Mouse (Mus musculus): ENCODE results near the gene Fap. TPM values are rescaled to one million over a fixed set of nuclear protein-coding genes. Genes with fewer than 3 reads are reported as not detected.

Gene Fap
- 10 to 100 TPM in 1 of 2 experiments, 1 to 10 TPM in 1; 9.1 to 10.4 TPM for total RNA-seq (2021)

GRCm38 (mm10) chr2:62573753-62574159 is at the start of gene Fap:
Gene Fap, minus strand, starts transcription at chr2:62574075.
- intact Hi-C loops (cut with DNase I), result no loop called here
- peak; percentile 55 to 63 for DNase-seq

GRCm38 (mm10) chr2:62623024-62623441 is 49.2 kb upstream of the Fap start:
- no peak for DNase-seq

GRCm38 (mm10) chr2:62619679-62620078 is 45.8 kb upstream of the Fap start:
- intact Hi-C loops (cut with DNase I), result loop anchor here (10.0 kb wide), 1 partner anchor 975 kb away; no protein-coding TSS in a partner anchor
- DNase-seq, result no peak

More at GRCm38 (mm10) chr2:62623024-62623441, 49.2 kb upstream of the Fap start:
- intact Hi-C loops (cut with DNase I), result loop anchor here (10.0 kb wide), 1 partner anchor 978 kb away; no protein-coding TSS in a partner anchor

- DNase-seq, result no peak
- intact Hi-C loops (cut with DNase I), result no loop called here
Observed at GRCm38 (mm10) chr2:62618934-62619341, 45.1 kb upstream of the Fap start.

GRCm38 (mm10) chr2:62613133-62613532 is 39.3 kb upstream of the Fap start:
- no peak for DNase-seq
- intact Hi-C loops (cut with DNase I), result no loop called here

- intact Hi-C loops (cut with DNase I), result no loop called here
- no peak for DNase-seq
Observed at GRCm38 (mm10) chr2:62606205-62606604, 32.3 kb upstream of the Fap start.

- no peak for DNase-seq
- intact Hi-C loops (cut with DNase I), result no loop called here
Observed at GRCm38 (mm10) chr2:62603530-62603929, 29.7 kb upstream of the Fap start.

- peak; percentile 36 to 39 for DNase-seq
Observed at GRCm38 (mm10) chr2:62596586-62596985, 22.7 kb upstream of the Fap start.

GRCm38 (mm10) chr2:62594491-62594890 is 20.6 kb upstream of the Fap start:
- DNase-seq, result no peak
- intact Hi-C loops (cut with DNase I), result no loop called here

More at GRCm38 (mm10) chr2:62596586-62596985, 22.7 kb upstream of the Fap start:
- intact Hi-C loops (cut with DNase I), result no loop called here

GRCm38 (mm10) chr2:62591555-62591954 is 17.7 kb upstream of the Fap start:
- no peak for DNase-seq
- intact Hi-C loops (cut with DNase I), result no loop called here

- intact Hi-C loops (cut with DNase I), result no loop called here
Observed at GRCm38 (mm10) chr2:62589333-62589732, 15.5 kb upstream of the Fap start.

GRCm38 (mm10) chr2:62585769-62586168 is 11.9 kb upstream of the Fap start:
- intact Hi-C loops (cut with DNase I), result no loop called here
- DNase-seq, result no peak

More at GRCm38 (mm10) chr2:62589333-62589732, 15.5 kb upstream of the Fap start:
- no peak for DNase-seq

- DNase-seq, result peak in 1 of 2 experiments; percentile 16
- intact Hi-C loops (cut with DNase I), result no loop called here
Observed at GRCm38 (mm10) chr2:62574962-62575361, 1.1 kb upstream of the Fap start.

- DNase-seq, result no peak
- intact Hi-C loops (cut with DNase I), result no loop called here
Observed at GRCm38 (mm10) chr2:62574250-62574649, 375 bp upstream of the Fap start.

GRCm38 (mm10) chr2:62573099-62573752 is 649 bp downstream of the Fap start:
- intact Hi-C loops (cut with DNase I), result no loop called here
- DNase-seq, result peak; percentile 26 to 39

GRCm38 (mm10) chr2:62564687-62565086 is 9.2 kb downstream of the Fap start:
- no peak for DNase-seq
- intact Hi-C loops (cut with DNase I), result no loop called here

- DNase-seq, result no peak
Observed at GRCm38 (mm10) chr2:62562661-62563485, 11.0 kb downstream of the Fap start.

GRCm38 (mm10) chr2:62557417-62557816 is 16.5 kb downstream of the Fap start:
- intact Hi-C loops (cut with DNase I), result no loop called here
- no peak for DNase-seq

More at GRCm38 (mm10) chr2:62562661-62563485, 11.0 kb downstream of the Fap start:
- intact Hi-C loops (cut with DNase I), result no loop called here

- DNase-seq, result peak; percentile 31 to 40
- intact Hi-C loops (cut with DNase I), result no loop called here
Observed at GRCm38 (mm10) chr2:62556349-62556748, 17.5 kb downstream of the Fap start.

GRCm38 (mm10) chr2:62549659-62550058 is 24.2 kb downstream of the Fap start:
- peak in 1 of 2 experiments; percentile 10 for DNase-seq
- intact Hi-C loops (cut with DNase I), result loop anchor here (5.0 kb wide), 1 partner anchor 78 kb away; no protein-coding TSS in a partner anchor

- intact Hi-C loops (cut with DNase I), result loop anchor here (5.0 kb wide), 1 partner anchor 78 kb away; no protein-coding TSS in a partner anchor
- DNase-seq, result no peak
Observed at GRCm38 (mm10) chr2:62549131-62549530, 24.7 kb downstream of the Fap start.

All from heart, postnatal 10 days (tissue).